Mouse (Mus musculus) brain, embryonic 14.5 days (tissue): Measurements from ENCODE around the gene Kcnma1. TPM values are rescaled to one million over a fixed set of nuclear protein-coding genes. Genes with fewer than 3 reads are reported as not detected.
A peak's percentile ranks its signal among the peaks of the same experiment; 100 is the strongest.

ENCODE experiments used
- DNase-seq: peaks from one replicate; pipeline ENCODE4 v3.0.0-alpha.2; 2011; ENCODE audit warnings: low read depth
- CTCF ChIP-seq: fragments of 200-500 bp; IDR thresholded peaks from 2 replicates; pipeline ENCODE4 v1.5.1; 2012; ENCODE audit warnings: inconsistent platforms, mild to moderate bottlenecking, moderate library complexity, borderline replicate concordance; ENCODE audit not compliant: insufficient read depth, insufficient read length; ENCODE audit errors: extremely low read depth
- POLR2A ChIP-seq: fragments of 200-500 bp; IDR thresholded peaks from 2 replicates; pipeline ENCODE4 v1.6.1; 2012; ENCODE audit warnings: mild to moderate bottlenecking, inconsistent platforms, borderline replicate concordance; ENCODE audit not compliant: poor library complexity, insufficient read depth, insufficient read length, severe bottlenecking; ENCODE audit errors: extremely low read depth
- polyA plus RNA-seq: library from polyadenylated mRNA; depleted of rRNA; stranded (reverse); fragments of >200 nt; gene quantifications from 2 replicates; pipeline ENCODE4 v1.2.3, GENCODE M21; 2012

Gene Kcnma1
- polyA plus RNA-seq, 1 experiment, result 18.3 TPM

GRCm38 (mm10) chr14:24006276-24006675, 8.0 kb downstream of the Kcnma1 start:
- TF ChIP-seq CTCF (no peak), POLR2A (no peak)
- DNase-seq, result peak; percentile 41

- DNase-seq, result peak; percentile 75
- TF ChIP-seq POLR2A (no peak), CTCF (peak; percentile 43; the same call in 1 of the 2 replicates)
Measured at GRCm38 (mm10) chr14:24004471-24005271, 9.6 kb downstream of the Kcnma1 start.

- DNase-seq, result peak; percentile 77
- TF ChIP-seq CTCF, result no peak
- TF ChIP-seq POLR2A, result no peak
Measured at GRCm38 (mm10) chr14:24003450-24004381, 10.6 kb downstream of the Kcnma1 start.

GRCm38 (mm10) chr14:24002647-24003046, 11.6 kb downstream of the Kcnma1 start:
- TF ChIP-seq CTCF, result no peak
- TF ChIP-seq POLR2A, result no peak
- peak; percentile 8 for DNase-seq

- peak; percentile 6 for DNase-seq
- TF ChIP-seq POLR2A, result no peak
- TF ChIP-seq CTCF, result no peak
Measured at GRCm38 (mm10) chr14:23997912-23998311, 16.4 kb downstream of the Kcnma1 start.

- no peak for DNase-seq
- TF ChIP-seq POLR2A (no peak), CTCF (no peak)
Measured at GRCm38 (mm10) chr14:23995831-23996230, 18.5 kb downstream of the Kcnma1 start.

GRCm38 (mm10) chr14:23990871-23991270, 23.4 kb downstream of the Kcnma1 start:
- TF ChIP-seq POLR2A (no peak), CTCF (no peak)
- DNase-seq, result no peak

- no peak for DNase-seq
- TF ChIP-seq CTCF (no peak), POLR2A (no peak)
Measured at GRCm38 (mm10) chr14:23989696-23990095, 24.6 kb downstream of the Kcnma1 start.

- no peak for DNase-seq
- no peak for TF ChIP-seq CTCF
- TF ChIP-seq POLR2A, result no peak
Measured at GRCm38 (mm10) chr14:23982205-23982604, 32.1 kb downstream of the Kcnma1 start.

GRCm38 (mm10) chr14:23974685-23975084, 39.6 kb downstream of the Kcnma1 start:
- TF ChIP-seq CTCF, result no peak
- no peak for TF ChIP-seq POLR2A
- DNase-seq, result no peak

- TF ChIP-seq CTCF, result no peak
- no peak for TF ChIP-seq POLR2A
- DNase-seq, result peak; percentile 2
Measured at GRCm38 (mm10) chr14:23966471-23966870, 47.8 kb downstream of the Kcnma1 start.

- TF ChIP-seq POLR2A, result no peak
- TF ChIP-seq CTCF, result no peak
- DNase-seq, result no peak
Measured at GRCm38 (mm10) chr14:23959061-23959460, 55.2 kb downstream of the Kcnma1 start.

GRCm38 (mm10) chr14:23957270-23957669, 57.0 kb downstream of the Kcnma1 start:
- TF ChIP-seq POLR2A, result no peak
- TF ChIP-seq CTCF, result no peak
- no peak for DNase-seq
